Mouse (Mus musculus) spleen, postnatal 10 days (tissue): ENCODE results near the gene AU040320.

ENCODE experiments used
- DNase-seq, 2 experiments: peaks; one replicate each; pipeline ENCODE4 v3.0.0; 2021 to 2022; ENCODE audit warnings: low spot score in 2 of 2

AU040320 gene

DNA sequence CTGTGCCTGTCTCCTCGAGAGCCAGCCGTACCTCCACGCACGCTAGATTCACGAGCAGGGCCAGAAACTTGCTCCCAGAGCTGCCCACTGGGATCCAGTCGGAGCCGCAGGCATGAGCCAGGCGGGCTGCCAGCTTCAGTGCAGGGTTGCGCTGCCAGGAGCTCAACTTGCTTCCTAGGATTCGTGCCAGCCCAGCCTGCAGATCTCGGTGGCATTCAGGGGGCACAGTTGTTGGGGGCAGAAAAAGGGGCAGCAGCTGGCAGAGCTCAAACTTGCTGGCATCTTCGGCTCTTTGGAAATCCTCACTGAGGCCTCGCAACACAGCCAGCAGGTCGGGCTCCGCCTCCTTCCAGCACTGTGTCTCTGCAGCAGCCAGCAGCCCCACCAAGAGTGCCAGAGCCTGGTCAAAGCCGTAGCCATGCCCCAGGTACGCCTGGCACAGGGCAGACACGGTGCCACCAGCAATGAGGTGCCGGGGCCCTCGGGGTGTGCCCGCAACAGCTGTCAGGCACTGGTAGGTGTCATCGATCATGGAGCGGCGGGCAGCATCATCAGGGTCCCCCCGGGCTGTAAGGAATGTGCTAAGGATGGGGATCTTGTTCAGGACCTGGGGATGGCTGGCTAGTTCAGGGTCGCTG, 3.2 kb upstream of the AU040320 start:
- no peak for DNase-seq

- no peak for DNase-seq
Observed at GRCm38 (mm10) chr4:126750863-126751555, 2.3 kb upstream of the AU040320 start.

DNA sequence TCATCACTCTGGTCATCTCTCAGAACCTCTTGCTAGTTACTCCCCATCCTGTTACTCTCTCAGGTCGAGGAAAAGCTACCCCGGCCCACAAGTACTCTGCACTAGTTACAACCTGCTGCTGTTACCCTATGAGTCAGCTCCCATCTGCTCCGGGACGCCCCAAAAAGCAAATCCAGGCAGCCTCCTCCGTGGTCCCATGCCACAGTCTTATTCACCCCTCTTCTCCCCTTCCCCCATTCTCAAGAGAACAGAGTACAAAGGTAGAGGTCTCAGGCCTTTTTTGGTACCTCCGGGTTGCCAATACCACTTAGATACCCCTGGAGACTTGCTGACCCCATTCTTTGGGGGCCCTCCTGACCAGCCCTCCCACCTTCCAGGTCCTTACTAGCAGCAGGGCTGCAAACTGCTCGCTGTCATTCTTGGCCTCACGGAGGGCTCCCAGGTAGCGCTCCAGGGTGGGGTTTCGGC, 1.8 kb upstream of the AU040320 start:
- no peak for DNase-seq

DNA sequence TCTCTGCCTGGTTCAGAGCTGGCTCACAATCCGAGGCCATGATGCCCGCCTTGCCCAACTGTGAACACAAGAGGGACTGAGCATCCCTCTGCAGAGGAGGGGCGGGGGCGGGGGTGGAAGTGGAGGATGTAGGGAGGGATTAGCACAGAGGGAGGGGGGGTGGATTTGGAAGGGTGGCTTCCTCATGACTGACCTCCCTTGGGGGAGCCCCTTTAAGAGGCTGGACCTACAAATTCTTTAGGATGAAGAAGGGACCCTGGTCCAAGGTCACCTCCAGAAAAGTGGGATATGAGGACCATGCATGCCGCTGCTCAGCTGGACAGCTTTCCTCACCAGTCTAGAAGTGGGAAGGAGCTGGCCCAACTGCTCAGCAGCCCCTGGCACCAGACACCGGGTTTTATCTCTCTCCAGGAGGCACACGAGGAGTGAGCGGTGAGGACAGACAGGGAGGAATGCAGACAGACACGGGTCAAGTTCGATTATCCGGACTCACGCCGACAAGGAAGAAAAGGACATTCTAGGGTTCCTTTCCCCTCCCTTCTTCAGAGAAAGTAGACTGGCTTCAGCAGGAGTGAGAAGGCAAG, 1.2 kb upstream of the AU040320 start:
- DNase-seq: no peak

GRCm38 (mm10) chr4:126752608-126753141, 669 bp upstream of the AU040320 start:
- DNase-seq: peak in 1 of 2 experiments; percentile 39

GRCm38 (mm10) chr4:126754231-126754611, 877 bp downstream of the AU040320 start:
- no peak for DNase-seq

DNA sequence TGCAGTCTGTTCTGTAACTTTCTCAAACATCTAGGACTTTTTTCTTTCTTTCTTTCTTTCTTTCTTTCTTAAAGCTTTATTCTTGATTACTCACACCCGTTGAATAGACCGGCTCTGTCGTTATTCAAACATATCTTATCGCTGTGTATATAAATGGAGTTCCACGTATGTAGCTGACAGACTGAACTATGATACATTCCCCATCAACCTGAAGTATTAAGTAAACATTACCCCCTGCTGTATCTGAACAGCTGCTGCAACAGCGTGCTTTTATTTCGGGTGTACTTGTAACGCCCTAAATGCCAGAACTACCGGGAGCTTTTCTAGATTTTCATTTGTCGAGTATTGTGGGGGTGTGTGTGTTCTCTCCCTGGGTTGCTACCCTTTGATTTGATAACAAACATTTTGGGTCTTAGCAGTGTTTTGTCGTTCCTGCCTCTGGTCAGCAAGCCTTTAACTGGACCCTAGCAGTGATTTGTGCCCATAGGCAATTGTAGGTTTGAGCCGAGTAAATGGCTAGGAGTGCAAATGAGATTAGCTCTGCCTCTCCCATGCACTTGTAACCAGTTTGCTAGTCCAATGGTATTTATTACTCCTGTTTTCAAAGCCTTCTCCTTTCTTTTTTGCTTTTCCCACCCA, 1.5 kb downstream of the AU040320 start:
- no peak for DNase-seq

- no peak for DNase-seq
Observed at GRCm38 (mm10) chr4:126756766-126757165, 3.4 kb downstream of the AU040320 start.

DNA sequence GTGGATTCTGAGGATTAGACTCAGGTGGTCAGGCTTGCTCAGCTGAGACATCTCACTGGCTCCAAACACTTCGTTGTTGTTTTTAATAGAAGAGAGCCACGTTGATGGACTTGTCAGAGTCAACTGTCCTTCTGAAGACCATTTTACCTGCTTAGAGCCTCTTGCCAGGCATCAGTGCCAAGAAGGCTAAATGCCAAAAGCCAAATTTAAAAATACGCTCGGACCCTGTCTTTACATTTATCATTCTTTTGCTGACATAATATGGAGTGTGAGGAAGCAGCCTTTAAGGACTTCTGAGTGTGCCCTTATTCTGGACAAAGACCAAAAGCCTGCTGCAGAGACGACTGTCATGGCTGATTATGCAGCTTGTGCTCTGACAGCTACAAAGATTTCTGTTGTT, 5.0 kb downstream of the AU040320 start:
- no peak for DNase-seq

DNA sequence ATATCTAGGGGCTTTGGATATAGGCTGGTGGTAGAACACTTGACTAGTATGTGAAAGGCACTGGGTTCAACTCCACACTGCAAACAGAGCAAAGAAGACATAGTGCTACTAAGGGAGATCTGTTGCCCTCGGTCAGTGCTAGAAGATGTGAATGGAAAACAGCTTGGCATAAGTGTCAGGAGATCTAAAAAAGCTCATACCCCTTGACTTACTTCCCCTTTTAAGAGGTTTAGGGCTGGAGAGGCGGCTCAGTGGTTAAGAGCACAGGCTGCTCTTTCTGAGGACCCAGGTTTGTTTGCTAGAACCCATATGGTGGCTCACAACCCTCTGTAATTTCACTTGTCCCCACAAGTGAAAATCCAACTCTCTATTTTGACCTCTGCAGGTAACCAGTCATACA, 6.1 kb downstream of the AU040320 start:
- no peak for DNase-seq

- no peak for DNase-seq
Observed at GRCm38 (mm10) chr4:126762586-126763359, 9.4 kb downstream of the AU040320 start.

DNA sequence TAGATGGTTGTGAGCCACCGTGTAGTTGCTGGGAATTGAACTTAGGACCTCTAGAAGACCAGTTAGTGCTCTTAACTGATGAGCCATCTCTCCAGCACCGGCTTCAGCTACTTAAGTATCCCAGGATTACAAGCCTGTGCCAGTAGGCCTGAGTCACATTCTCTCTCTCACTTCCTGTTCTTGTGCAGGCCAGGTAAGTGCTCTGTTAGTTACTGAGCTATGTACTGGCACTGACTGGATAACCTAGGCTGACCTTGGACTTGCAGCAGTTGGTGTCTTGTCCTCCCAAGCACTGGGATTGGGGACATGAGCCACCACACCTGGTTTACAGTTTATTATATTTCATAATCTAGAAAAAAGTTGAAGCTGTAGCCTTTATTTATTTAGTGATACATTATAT, 10.1 kb downstream of the AU040320 start:
- DNase-seq: no peak

DNA sequence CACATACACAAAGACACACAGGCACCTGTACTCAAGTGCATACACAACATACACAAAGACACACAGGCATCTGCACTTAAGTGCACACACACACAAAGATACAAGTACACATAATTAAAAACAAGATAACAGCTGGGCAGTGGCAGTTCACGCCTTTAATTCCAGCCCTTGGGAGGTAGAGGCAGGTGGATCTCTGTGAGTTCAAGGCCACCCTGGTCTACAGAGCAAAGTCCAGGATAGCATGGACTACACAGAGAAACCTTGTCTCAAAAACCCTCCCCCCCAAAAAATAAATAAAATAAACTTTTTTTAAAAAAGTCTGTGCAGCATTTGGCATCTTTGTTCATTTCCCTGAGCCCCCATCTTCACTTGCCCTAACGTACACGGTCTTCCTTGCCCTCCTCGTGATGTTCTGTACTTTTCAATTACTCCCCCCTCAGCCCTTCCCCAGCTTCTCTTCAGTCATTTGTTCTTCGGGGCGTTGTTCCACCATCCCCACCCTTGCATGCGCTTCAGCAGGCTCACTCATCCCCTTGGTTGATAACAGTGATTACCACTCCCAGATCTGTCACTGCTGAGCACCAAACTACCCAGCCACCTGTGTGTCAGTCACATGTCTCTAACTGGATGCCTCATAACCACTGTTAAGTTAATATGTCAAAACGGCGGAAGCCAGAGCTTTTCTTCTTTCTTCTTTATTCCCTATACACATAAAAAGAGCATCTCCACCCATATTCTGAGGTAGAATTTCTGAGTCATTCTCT, 16.6 kb downstream of the AU040320 start:
- no peak for DNase-seq

- no peak for DNase-seq
Observed at GRCm38 (mm10) chr4:126770831-126771230, 17.5 kb downstream of the AU040320 start.

DNA sequence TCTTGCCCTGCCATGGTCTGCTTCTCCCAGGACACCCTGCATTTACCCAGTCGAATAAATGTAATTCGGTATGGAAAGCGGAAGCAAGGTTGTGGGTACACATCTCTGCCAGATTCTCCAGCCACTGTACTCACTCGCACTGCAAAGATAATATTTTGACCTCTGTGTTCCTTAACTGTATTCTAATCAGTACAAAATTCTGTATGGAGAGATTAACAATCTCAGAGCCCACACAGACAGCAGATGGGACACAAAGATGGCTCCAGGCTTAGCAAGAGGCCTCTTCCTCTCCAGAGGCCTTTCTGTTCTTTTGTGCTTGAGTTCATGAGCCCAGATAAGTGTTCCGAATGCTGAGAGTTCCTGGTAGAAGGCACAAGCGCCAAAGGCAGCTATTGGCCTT, 20.5 kb downstream of the AU040320 start:
- no peak for DNase-seq

- no peak for DNase-seq
Observed at GRCm38 (mm10) chr4:126775182-126775581, 21.8 kb downstream of the AU040320 start.

DNA sequence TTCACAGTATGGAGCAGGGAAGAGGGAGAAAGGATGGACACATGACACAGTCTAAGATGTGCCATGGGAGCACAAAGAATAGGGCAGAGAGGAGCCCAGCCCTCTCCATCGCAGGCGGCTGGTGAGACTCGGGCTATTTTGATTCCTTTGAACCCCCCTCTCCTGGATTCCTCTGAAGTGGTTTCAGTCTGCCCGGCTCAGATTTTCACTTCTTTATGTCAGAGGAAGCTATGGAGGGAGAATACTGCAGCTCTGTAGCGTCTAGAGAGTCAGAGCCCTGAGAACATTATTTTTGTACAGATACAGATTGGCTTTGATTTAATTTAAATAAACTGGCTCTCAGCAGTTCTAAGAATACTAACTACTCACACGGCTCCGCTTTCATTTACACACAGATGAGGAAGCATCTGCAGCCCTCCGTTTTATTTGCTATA, 25.8 kb downstream of the AU040320 start:
- DNase-seq: no peak

DNA sequence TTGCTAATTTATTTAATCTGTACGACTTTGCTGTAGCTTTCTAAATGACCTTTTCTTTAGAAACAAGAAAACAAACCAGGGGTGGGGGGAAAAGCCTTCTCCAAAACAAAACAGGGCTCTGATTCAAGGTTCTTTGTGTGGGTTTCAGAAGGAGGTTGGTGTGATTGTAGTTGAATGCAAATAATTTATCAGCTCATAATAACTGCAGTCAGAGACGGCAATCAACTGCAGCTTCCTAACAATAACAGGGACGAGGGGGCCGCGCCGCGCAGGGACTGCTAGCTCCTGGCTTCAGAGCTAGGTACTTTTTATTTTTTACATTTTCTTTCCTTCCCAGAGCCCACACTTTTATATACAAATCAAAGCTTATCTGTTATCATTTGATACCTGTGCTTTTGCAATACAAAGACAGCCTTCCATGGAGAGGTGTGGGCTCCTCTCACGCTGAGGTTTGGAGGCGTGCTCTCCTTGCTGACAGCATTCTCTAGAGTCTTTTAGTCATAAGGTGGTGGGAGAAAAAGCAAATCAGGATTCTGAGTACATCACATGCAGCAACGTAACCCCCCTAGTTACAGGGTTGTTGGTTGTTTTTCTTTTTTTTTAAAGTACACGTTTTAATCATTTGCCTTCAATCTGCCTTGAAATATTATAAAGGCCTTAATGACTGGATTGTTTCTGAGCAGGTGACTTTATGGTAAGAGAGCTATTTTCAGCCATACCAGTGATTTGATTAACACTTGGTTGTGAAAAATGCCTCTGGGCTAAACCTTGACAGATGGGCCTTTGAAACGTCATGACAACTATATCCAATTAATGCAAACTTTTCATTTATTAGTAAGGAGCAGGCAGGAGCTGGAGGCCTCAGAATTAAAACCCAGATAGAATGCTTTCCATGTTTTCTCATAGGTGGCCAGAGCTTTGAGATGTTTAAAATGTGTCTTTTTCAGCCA, 26.8 kb downstream of the AU040320 start:
- no peak for DNase-seq

DNA sequence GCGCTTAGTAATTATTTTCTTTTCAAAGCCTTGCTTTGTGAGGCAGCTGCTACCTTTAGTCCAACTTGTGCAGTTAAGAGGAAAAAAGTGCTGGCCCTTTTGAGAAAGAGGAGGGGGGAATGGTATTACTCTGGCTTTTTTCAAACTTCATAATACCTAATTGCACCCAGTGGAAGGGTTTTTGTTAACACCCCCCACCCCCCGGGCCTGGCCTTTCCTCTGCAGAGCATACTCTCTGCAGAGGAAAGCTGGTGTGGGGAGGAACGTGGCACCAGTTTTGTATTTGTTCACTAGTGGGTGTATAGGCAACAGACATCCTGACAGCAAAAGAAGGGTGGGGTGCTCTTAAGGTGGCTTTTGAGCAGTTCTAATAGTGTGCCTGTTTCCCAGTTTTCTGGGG, 28.5 kb downstream of the AU040320 start:
- DNase-seq: no peak

DNA sequence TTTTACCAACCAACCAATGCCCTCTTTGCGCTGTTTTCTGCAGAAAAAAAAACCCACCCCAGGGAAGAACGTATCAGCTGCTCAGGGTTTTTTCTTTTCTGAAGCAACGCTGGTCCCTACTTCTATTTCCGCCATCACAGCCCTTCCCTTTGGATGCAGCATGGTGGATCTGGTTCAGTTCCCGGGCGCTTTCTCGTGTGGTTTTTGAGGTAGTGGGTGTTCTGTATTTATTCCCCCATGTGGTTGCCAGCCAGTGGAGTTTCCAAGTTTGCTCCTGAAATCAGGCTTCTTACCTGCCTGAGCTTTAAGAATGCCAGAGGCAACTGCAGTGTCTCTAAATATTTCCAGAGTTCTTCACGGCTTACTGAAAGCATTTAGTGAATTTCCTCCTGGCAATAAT, 29.2 kb downstream of the AU040320 start:
- DNase-seq: no peak
